Mouse (Mus musculus): ENCODE data around the gene Qrsl1. TPM values are rescaled to one million over a fixed set of nuclear protein-coding genes. Genes with fewer than 3 reads are reported as not detected.

Gene Qrsl1
- polyA plus RNA-seq, 1 experiment = 9.0 TPM

- Histone ChIP-seq H3K4me3 (no peak overlapping the region), H3K36me3 (ENCODE audit: control insufficient read depth, insufficient read depth) (peaks cover 9% of the 10 kb centered on the region), H3ac (ENCODE audit: control insufficient read depth, insufficient read length) (no peak overlapping the region), H3K4me2 (ENCODE audit: low read depth) (no peak overlapping the region), H3K79me2 (ENCODE audit: control insufficient read depth, insufficient read depth) (no peaks in the 10 kb centered on the region), H3K27me3 (ENCODE audit: control insufficient read depth, insufficient read depth, insufficient read length) (no peaks in the 10 kb centered on the region)
- TF ChIP-seq MYOD1 (IDR thresholded peaks at IDR 0.05; ENCODE audit: control insufficient read depth in 1 of 3, insufficient read length in 2 of 3, low read depth in 2 of 3) (no peak), E2F4 (IDR thresholded peaks at IDR 0.05; ENCODE audit: insufficient read depth) (no peak), CEBPB (IDR thresholded peaks at IDR 0.05; ENCODE audit: insufficient read depth, poor library complexity, severe bottlenecking) (no peak), TCF12 (IDR thresholded peaks at IDR 0.05; ENCODE audit: insufficient read depth, poor library complexity, severe bottlenecking) (no peak), TCF3 (IDR thresholded peaks at IDR 0.05; ENCODE audit: insufficient read length, low read depth) (no peak), MAX (IDR thresholded peaks at IDR 0.05; ENCODE audit: low read depth) (no peak), REST (IDR thresholded peaks at IDR 0.05; ENCODE audit: insufficient read depth, insufficient read length) (no peak), POLR2A (IDR thresholded peaks at IDR 0.05; ENCODE audit: insufficient read length, low read depth) (no peak), POLR2AphosphoS2 (IDR thresholded peaks at IDR 0.05; ENCODE audit: insufficient read length, low read depth) (no peak), USF1 (IDR thresholded peaks at IDR 0.05; ENCODE audit: low read depth) (no peak), MYOG (IDR thresholded peaks at IDR 0.05; ENCODE audit: control insufficient read depth in 1 of 3, insufficient read depth in 1 of 3, insufficient read length in 2 of 3, low read depth in 2 of 3) (no peak)
These were observed 15.2 kb upstream of the Qrsl1 start for GRCm38 (mm10) chr10:43916737-43917136.

GRCm38 (mm10) chr10:43916181-43916580 is 14.6 kb upstream of the Qrsl1 start:
- H3K36me3 ChIP-seq (ENCODE audit: control insufficient read depth, insufficient read depth) = peaks cover 3% of the 10 kb centered on the region
- TF ChIP-seq TCF12 (IDR thresholded peaks at IDR 0.05; ENCODE audit: insufficient read depth, poor library complexity, severe bottlenecking) = no peak
- no peak for TF ChIP-seq POLR2A (IDR thresholded peaks at IDR 0.05; ENCODE audit: insufficient read length, low read depth)
- TF ChIP-seq REST (IDR thresholded peaks at IDR 0.05; ENCODE audit: insufficient read depth, insufficient read length) = no peak
- TF ChIP-seq MAX (IDR thresholded peaks at IDR 0.05; ENCODE audit: low read depth) = no peak
- no peak for TF ChIP-seq CEBPB (IDR thresholded peaks at IDR 0.05; ENCODE audit: insufficient read depth, poor library complexity, severe bottlenecking)
- TF ChIP-seq POLR2AphosphoS2 (IDR thresholded peaks at IDR 0.05; ENCODE audit: insufficient read length, low read depth) = no peak
- TF ChIP-seq SRF (IDR thresholded peaks at IDR 0.05; ENCODE audit: control insufficient read depth, insufficient read length, low read depth) = no peak
- TF ChIP-seq MYOD1 (IDR thresholded peaks at IDR 0.05; ENCODE audit: control insufficient read depth in 1 of 3, insufficient read length in 2 of 3, low read depth in 2 of 3) = no peak
- no peak for TF ChIP-seq E2F4 (IDR thresholded peaks at IDR 0.05; ENCODE audit: insufficient read depth)
- no peak for TF ChIP-seq USF1 (IDR thresholded peaks at IDR 0.05; ENCODE audit: low read depth)
- no peak for TF ChIP-seq TCF3 (IDR thresholded peaks at IDR 0.05; ENCODE audit: insufficient read length, low read depth)
- no peak for TF ChIP-seq MYOG (IDR thresholded peaks at IDR 0.05; ENCODE audit: control insufficient read depth in 1 of 3, insufficient read depth in 1 of 3, insufficient read length in 2 of 3, low read depth in 2 of 3)

GRCm38 (mm10) chr10:43912236-43912635 is 10.7 kb upstream of the Qrsl1 start:
- Histone ChIP-seq H3K79me2 (ENCODE audit: control insufficient read depth, insufficient read depth) (no peaks in the 10 kb centered on the region), H3K4me2 (ENCODE audit: low read depth) (no peak overlapping the region), H3K27me3 (ENCODE audit: control insufficient read depth, insufficient read depth, insufficient read length) (no peaks in the 10 kb centered on the region), H3ac (ENCODE audit: control insufficient read depth, insufficient read length) (no peak overlapping the region), H3K4me3 (no peak overlapping the region), H3K36me3 (ENCODE audit: control insufficient read depth, insufficient read depth) (peaks cover 4% of the 10 kb centered on the region)
- TF ChIP-seq E2F4 (IDR thresholded peaks at IDR 0.05; ENCODE audit: insufficient read depth) (no peak), MAX (IDR thresholded peaks at IDR 0.05; ENCODE audit: low read depth) (no peak), POLR2A (IDR thresholded peaks at IDR 0.05; ENCODE audit: insufficient read length, low read depth) (no peak), TCF12 (IDR thresholded peaks at IDR 0.05; ENCODE audit: insufficient read depth, poor library complexity, severe bottlenecking) (no peak)

More at GRCm38 (mm10) chr10:43916181-43916580, 14.6 kb upstream of the Qrsl1 start:
- Histone ChIP-seq H3K4me3 (no peak overlapping the region), H3ac (ENCODE audit: control insufficient read depth, insufficient read length) (no peak overlapping the region), H3K4me2 (ENCODE audit: low read depth) (no peak overlapping the region), H3K27me3 (ENCODE audit: control insufficient read depth, insufficient read depth, insufficient read length) (no peaks in the 10 kb centered on the region), H3K79me2 (ENCODE audit: control insufficient read depth, insufficient read depth) (no peaks in the 10 kb centered on the region)

- H3K79me2 ChIP-seq (ENCODE audit: control insufficient read depth, insufficient read depth) = no peaks in the 10 kb centered on the region
- H3K4me3 ChIP-seq = no peak overlapping the region
- no peaks in the 10 kb centered on the region for H3K27me3 ChIP-seq (ENCODE audit: control insufficient read depth, insufficient read depth, insufficient read length)
- TF ChIP-seq POLR2AphosphoS2 (IDR thresholded peaks at IDR 0.05; ENCODE audit: insufficient read length, low read depth) (no peak), USF1 (IDR thresholded peaks at IDR 0.05; ENCODE audit: low read depth) (no peak), SRF (IDR thresholded peaks at IDR 0.05; ENCODE audit: control insufficient read depth, insufficient read length, low read depth) (no peak), MYOG (IDR thresholded peaks at IDR 0.05; ENCODE audit: control insufficient read depth in 1 of 3, insufficient read depth in 1 of 3, insufficient read length in 2 of 3, low read depth in 2 of 3) (no peak)
- no peak overlapping the region for H3ac ChIP-seq (ENCODE audit: control insufficient read depth, insufficient read length)
- peaks cover 4% of the 10 kb centered on the region for H3K36me3 ChIP-seq (ENCODE audit: control insufficient read depth, insufficient read depth)
- H3K4me2 ChIP-seq (ENCODE audit: low read depth) = no peak overlapping the region
These were observed 9.3 kb upstream of the Qrsl1 start for GRCm38 (mm10) chr10:43910873-43911142.

GRCm38 (mm10) chr10:43910032-43910872 is 8.7 kb upstream of the Qrsl1 start:
- no peaks in the 10 kb centered on the region for H3K79me2 ChIP-seq (ENCODE audit: control insufficient read depth, insufficient read depth)
- H3K4me3 ChIP-seq = no peak overlapping the region
- no peak overlapping the region for H3ac ChIP-seq (ENCODE audit: control insufficient read depth, insufficient read length)
- H3K36me3 ChIP-seq (ENCODE audit: control insufficient read depth, insufficient read depth) = peaks cover 4% of the 10 kb centered on the region
- H3K4me2 ChIP-seq (ENCODE audit: low read depth) = no peak overlapping the region
- TF ChIP-seq TCF12 (IDR thresholded peaks at IDR 0.05; ENCODE audit: insufficient read depth, poor library complexity, severe bottlenecking) (no peak), MYOG (IDR thresholded peaks at IDR 0.05; ENCODE audit: control insufficient read depth in 1 of 3, insufficient read depth in 1 of 3, insufficient read length in 2 of 3, low read depth in 2 of 3) (no peak), POLR2AphosphoS2 (IDR thresholded peaks at IDR 0.05; ENCODE audit: insufficient read length, low read depth) (no peak), MYOD1 (IDR thresholded peaks at IDR 0.05; ENCODE audit: control insufficient read depth in 1 of 3, insufficient read length in 2 of 3, low read depth in 2 of 3) (no peak), USF1 (IDR thresholded peaks at IDR 0.05; ENCODE audit: low read depth) (no peak), CEBPB (IDR thresholded peaks at IDR 0.05; ENCODE audit: insufficient read depth, poor library complexity, severe bottlenecking) (no peak), POLR2A (IDR thresholded peaks at IDR 0.05; ENCODE audit: insufficient read length, low read depth) (no peak), TCF3 (IDR thresholded peaks at IDR 0.05; ENCODE audit: insufficient read length, low read depth) (no peak), E2F4 (IDR thresholded peaks at IDR 0.05; ENCODE audit: insufficient read depth) (no peak), REST (IDR thresholded peaks at IDR 0.05; ENCODE audit: insufficient read depth, insufficient read length) (no peak), SRF (IDR thresholded peaks at IDR 0.05; ENCODE audit: control insufficient read depth, insufficient read length, low read depth) (no peak), MAX (IDR thresholded peaks at IDR 0.05; ENCODE audit: low read depth) (no peak)
- no peaks in the 10 kb centered on the region for H3K27me3 ChIP-seq (ENCODE audit: control insufficient read depth, insufficient read depth, insufficient read length)

Measured in myocyte (in vitro differentiated cells).